Mouse (Mus musculus) stomach, postnatal 0 days (tissue): Measurements from ENCODE around the gene Upk1a. TPM values are rescaled to one million over a fixed set of nuclear protein-coding genes. Genes with fewer than 3 reads are reported as not detected.

ENCODE experiments used
- ATAC-seq: fragments of 200-750 bp; cut with Nextera tagmentation; 2 replicates; pipeline ENCODE4 v1.8.0; 2017; ENCODE audit not compliant: low FRiP score, low TSS enrichment
- DNase-seq: peaks from one replicate; pipeline ENCODE4 v3.0.0-alpha.2; 2016; ENCODE audit warnings: low spot score
- H3K27ac ChIP-seq: fragments of 300-500 bp; sonication (generic); replicated peaks from 2 replicates; pipeline ENCODE4 v1.5.1; 2014; ENCODE audit warnings: mild to moderate bottlenecking, control low read depth
- H3K27me3 ChIP-seq: fragments of 300-500 bp; sonication (generic); 2 replicates; pipeline ENCODE4 v1.6.1; 2014; ENCODE audit warnings: low read length; ENCODE audit not compliant: control insufficient read depth, insufficient read depth
- H3K36me3 ChIP-seq: fragments of 300-500 bp; sonication (generic); 2 replicates; pipeline ENCODE4 v1.6.1; 2014; ENCODE audit warnings: low read length, mixed read lengths; ENCODE audit not compliant: control insufficient read depth, insufficient read depth
- H3K4me1 ChIP-seq: fragments of 300-500 bp; sonication (generic); replicated peaks from 2 replicates; pipeline ENCODE4 v1.6.1; 2014; ENCODE audit warnings: antibody characterized with exemption; ENCODE audit not compliant: control insufficient read depth, insufficient read depth
- H3K4me2 ChIP-seq: fragments of 300-500 bp; sonication (generic); replicated peaks from 2 replicates; pipeline ENCODE4 v1.6.1; 2014; ENCODE audit warnings: low read depth, mild to moderate bottlenecking, control low read depth, moderate library complexity
- H3K4me3 ChIP-seq: fragments of 300-500 bp; sonication (generic); 2 replicates; pipeline ENCODE4 v1.5.1; 2014; ENCODE audit warnings: low read depth, low read length, control low read depth
- H3K9ac ChIP-seq: fragments of 300-500 bp; sonication (generic); 2 replicates; pipeline ENCODE4 v1.6.1; 2014; ENCODE audit warnings: mild to moderate bottlenecking, low read length, control low read depth, mixed read lengths
- H3K9me3 ChIP-seq: fragments of 300-500 bp; sonication (generic); 2 replicates; pipeline ENCODE4 v1.6.1; 2016; ENCODE audit warnings: low read length; ENCODE audit not compliant: control insufficient read depth
- CTCF ChIP-seq: IDR thresholded peaks from 2 replicates; pipeline ENCODE4 v1.5.1; 2016; ENCODE audit warnings: antibody characterized with exemption, low read depth, mild to moderate bottlenecking, moderate library complexity
- EP300 ChIP-seq: optimal IDR thresholded peaks from 2 replicates; pipeline ENCODE3; 2016; ENCODE audit warnings: antibody characterized with exemption
- WGBS: fragments of 180-500 bp; shearing (Covaris S2); extraction: QIAGEN DNeasy Blood & Tissue Kit; methylation state at CpG from one replicate; pipeline ENCODE4 v1.1.7; 2014; 5-methylcytosine and 5-hydroxymethylcytosine counted together
- polyA plus RNA-seq: library from polyadenylated mRNA; unstranded; fragments of >200 nt; fragmentation: Nextera tagmentation; extraction: Ambion mirVana; gene quantifications from 2 replicates; pipeline ENCODE4 v1.2.1, GENCODE M21; 2015

The Upk1a gene
- polyA plus RNA-seq, 1 experiment from 2014 or later = 0.92 TPM

- ATAC-seq = peak; percentile 72
These were observed 22.0 kb upstream of the Upk1a start for GRCm38 (mm10) chr7:30634621-30635020.

DNA sequence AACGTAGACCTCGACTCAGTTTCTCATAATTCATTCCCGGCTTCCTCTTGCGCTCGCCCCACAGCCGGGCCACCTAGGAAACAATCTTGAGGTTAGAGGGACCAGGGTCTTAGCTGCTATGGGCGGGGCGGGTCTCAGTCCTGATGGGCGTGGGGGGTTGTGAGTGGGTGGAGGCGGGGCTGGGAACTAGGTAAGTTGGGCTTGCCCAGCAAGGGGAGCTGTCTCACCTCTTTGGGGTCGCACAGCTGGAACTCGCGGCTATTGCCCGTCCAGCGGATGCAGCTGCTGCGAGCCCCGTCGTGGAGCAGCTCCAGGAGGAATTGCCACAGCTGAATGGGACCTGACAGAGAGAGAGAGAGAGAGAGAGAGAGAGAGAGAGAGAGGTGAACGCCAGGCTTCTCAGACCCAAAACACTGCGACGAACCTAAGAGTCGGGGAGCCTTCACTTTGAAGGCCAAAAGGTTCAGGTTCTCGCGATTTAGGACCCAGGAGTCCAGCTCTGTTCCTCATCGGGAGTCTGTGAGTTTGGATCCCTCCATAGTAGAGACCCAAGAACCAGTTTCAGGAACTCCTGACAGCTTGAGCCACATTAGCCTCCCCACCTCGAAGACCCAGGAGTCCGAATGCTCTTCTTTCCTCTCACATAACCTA is 21.2 kb upstream of the Upk1a start:
- Histone ChIP-seq H3K27ac (no peak overlapping the region), H3K4me2 (no peak overlapping the region), H3K36me3 (no peaks in the 10 kb centered on the region), H3K27me3 (peaks cover 7% of the 10 kb centered on the region; the same call in 1 of the 2 replicates), H3K4me3 (no peak overlapping the region; the same call in 1 of the 2 replicates), H3K9ac (no peak overlapping the region), H3K9me3 (no peaks in the 10 kb centered on the region), H3K4me1 (no peaks in the 10 kb centered on the region)
- TF ChIP-seq CTCF (no peak), EP300 (no peak)
- no peak for ATAC-seq
- no peak for DNase-seq
- 5% methylated on average over 27 of the region's 27 CpGs for WGBS

More at GRCm38 (mm10) chr7:30634621-30635020, 22.0 kb upstream of the Upk1a start:
- Histone ChIP-seq H3K27me3 (peaks cover 7% of the 10 kb centered on the region; the same call in 1 of the 2 replicates), H3K9me3 (no peaks in the 10 kb centered on the region), H3K36me3 (no peaks in the 10 kb centered on the region), H3K4me3 (peak overlapping the region; percentile 15; the same call in 1 of the 2 replicates), H3K27ac (no peak overlapping the region), H3K9ac (no peak overlapping the region), H3K4me2 (peak overlapping the region; percentile 14; the same call in 1 of the 2 replicates), H3K4me1 (no peaks in the 10 kb centered on the region)
- DNase-seq = peak; percentile 79
- TF ChIP-seq EP300 (no peak), CTCF (peak; percentile 76)
- WGBS = under 1% methylated on average over 20 of the region's 20 CpGs

GRCm38 (mm10) chr7:30629013-30629412 is 16.4 kb upstream of the Upk1a start:
- H3K4me1 ChIP-seq = no peaks in the 10 kb centered on the region; the same call in 1 of the 2 replicates
- no peak overlapping the region for H3K27ac ChIP-seq
- H3K4me2 ChIP-seq = no peak overlapping the region
- no peaks in the 10 kb centered on the region for H3K36me3 ChIP-seq
- ATAC-seq (no peak), DNase-seq (no peak)
- no peaks in the 10 kb centered on the region for H3K9me3 ChIP-seq
- peaks cover 4% of the 10 kb centered on the region; the same call in 1 of the 2 replicates for H3K27me3 ChIP-seq
- H3K9ac ChIP-seq = no peak overlapping the region
- H3K4me3 ChIP-seq = no peak overlapping the region
- no peak for TF ChIP-seq CTCF
- no peak for TF ChIP-seq EP300

DNA sequence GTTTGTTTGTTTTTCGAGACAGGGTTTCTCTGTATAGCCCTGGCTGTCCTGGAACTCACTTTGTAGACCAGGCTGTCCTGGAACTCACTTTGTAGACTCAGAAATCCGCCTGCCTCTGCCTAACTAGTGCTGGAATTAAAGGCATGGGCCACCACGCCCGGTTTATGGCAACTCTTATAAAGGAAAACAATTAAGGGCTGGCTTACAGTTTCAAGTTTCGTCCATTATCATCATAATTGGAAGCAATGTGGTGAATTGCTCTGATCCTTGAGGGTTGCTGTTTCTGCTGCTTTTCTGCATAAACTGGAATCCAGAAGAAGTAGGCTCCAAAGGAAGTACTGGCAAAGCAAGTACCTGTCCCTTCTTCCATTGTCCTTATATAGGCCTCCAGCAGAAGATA is 14.0 kb upstream of the Upk1a start:
- Histone ChIP-seq H3K4me1 (no peaks in the 10 kb centered on the region; the same call in 1 of the 2 replicates), H3K27me3 (no peaks in the 10 kb centered on the region), H3K4me3 (no peak overlapping the region), H3K9me3 (no peaks in the 10 kb centered on the region), H3K36me3 (no peaks in the 10 kb centered on the region; the same call in 1 of the 2 replicates), H3K9ac (no peak overlapping the region), H3K27ac (no peak overlapping the region), H3K4me2 (no peak overlapping the region)
- ATAC-seq (no peak), DNase-seq (no peak)
- TF ChIP-seq CTCF (no peak), EP300 (no peak)
- WGBS = 80% methylated on average over 5 of the region's 5 CpGs

GRCm38 (mm10) chr7:30625530-30626384 is 13.1 kb upstream of the Upk1a start, which contains the start of gene Cox6b1:
Gene Cox6b1, minus strand, starts transcription at chr7:30626151.
- WGBS = 2% methylated on average over 44 of the region's 44 CpGs
- H3K9ac ChIP-seq = peak within 1 kb of the TSS; percentile 83
- H3K36me3 ChIP-seq = no peaks in the 10 kb centered on the region; the same call in 1 of the 2 replicates
- ATAC-seq (peak; percentile 96), DNase-seq (peak; percentile 93)
- no peaks in the 10 kb centered on the region for H3K9me3 ChIP-seq
- H3K4me2 ChIP-seq = peak within 1 kb of the TSS; percentile 80
- no peaks in the 10 kb centered on the region; the same call in 1 of the 2 replicates for H3K4me1 ChIP-seq
- no peak for TF ChIP-seq CTCF
- no peak for TF ChIP-seq EP300
- no peaks in the 10 kb centered on the region for H3K27me3 ChIP-seq
- peak within 1 kb of the TSS; percentile 79 for H3K4me3 ChIP-seq
- peak within 1 kb of the TSS; percentile 79 for H3K27ac ChIP-seq
